Mouse (Mus musculus): ENCODE measurements at regions not wholly inside any gene's neighbourhood (a gene's known extent, or its start where the extent isn't known, plus 50 kb on each side); places are given as distances from the start of the nearest gene placed in this dataset.

DNA sequence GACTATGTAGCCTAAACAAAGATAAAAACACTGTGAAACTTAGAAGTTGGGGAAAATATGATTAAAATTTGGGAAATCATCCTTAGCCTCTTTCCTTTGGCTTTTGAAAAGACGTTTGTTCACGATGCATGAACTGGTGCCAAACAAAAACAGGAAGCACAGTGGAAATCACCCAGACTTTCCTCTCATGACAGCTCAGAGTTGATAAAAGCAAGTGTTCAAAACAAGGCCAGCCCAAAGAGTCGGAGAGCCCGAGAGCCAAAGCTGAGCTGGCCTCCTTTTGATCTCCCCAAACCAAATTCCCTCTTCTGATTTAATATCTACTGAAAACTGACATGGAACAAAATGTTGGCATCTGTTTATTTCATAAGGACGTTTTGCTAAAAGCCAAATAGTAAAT is 632.1 kb upstream of the Intu start:
- no peaks in the 10 kb centered on the region for H3K27me3 ChIP-seq (ENCODE audit: control insufficient read depth, insufficient read depth, low read length)
- DNase-seq (ENCODE audit: low spot score) (no peak), ATAC-seq (replicated peaks; ENCODE audit: insufficient number of reproducible peaks, low FRiP score, low TSS enrichment, low read depth) (no peak)
- H3K27ac ChIP-seq (replicated peaks; ENCODE audit: low read depth, low read length), result no peak overlapping the region
- WGBS, result 53% methylated on average over 5 of the region's 5 CpGs
- no peaks in the 10 kb centered on the region for H3K36me3 ChIP-seq (replicated peaks; ENCODE audit: control insufficient read depth, insufficient read depth, low read depth, low read length)
- no peak overlapping the region for H3K4me3 ChIP-seq (ENCODE audit: low read depth, low read length)
- H3K4me2 ChIP-seq (ENCODE audit: low read depth, low read length), result no peak overlapping the region
- H3K4me1 ChIP-seq (ENCODE audit: control insufficient read depth, insufficient read depth, low read length), result no peaks in the 10 kb centered on the region
- no peaks in the 10 kb centered on the region for H3K9me3 ChIP-seq (replicated peaks; ENCODE audit: control insufficient read depth, low read length)
- H3K9ac ChIP-seq (replicated peaks; ENCODE audit: low read length), result no peak overlapping the region

DNA sequence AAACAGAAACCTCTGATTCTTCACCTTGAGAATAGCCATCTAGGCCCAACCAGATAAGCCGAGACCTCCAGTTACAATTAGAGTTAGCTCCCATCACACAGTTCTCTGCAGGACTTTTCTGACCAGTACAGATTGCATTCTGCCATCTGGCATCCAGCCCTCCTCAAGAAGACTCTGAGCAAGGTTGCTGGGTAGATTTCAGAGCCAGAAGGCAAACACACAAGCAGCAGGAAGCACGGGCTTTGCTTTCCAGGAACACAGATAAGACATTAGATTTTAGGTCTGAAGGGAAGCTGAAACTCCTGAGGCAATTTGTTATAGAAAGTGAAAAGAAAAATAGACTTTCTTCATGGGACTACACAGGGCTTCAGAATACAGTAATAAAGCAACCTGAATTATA is 630.9 kb upstream of the Intu start:
- H3K27ac ChIP-seq (replicated peaks; ENCODE audit: low read depth, low read length), result no peak overlapping the region
- H3K9me3 ChIP-seq (replicated peaks; ENCODE audit: control insufficient read depth, low read length), result no peaks in the 10 kb centered on the region
- H3K4me3 ChIP-seq (ENCODE audit: low read depth, low read length), result no peak overlapping the region
- no peak overlapping the region for H3K9ac ChIP-seq (replicated peaks; ENCODE audit: low read length)
- DNase-seq (ENCODE audit: low spot score) (no peak), ATAC-seq (replicated peaks; ENCODE audit: insufficient number of reproducible peaks, low FRiP score, low TSS enrichment, low read depth) (no peak)
- 51% methylated on average over 2 of the region's 2 CpGs for WGBS
- H3K4me2 ChIP-seq (ENCODE audit: low read depth, low read length), result no peak overlapping the region
- H3K27me3 ChIP-seq (ENCODE audit: control insufficient read depth, insufficient read depth, low read length), result no peaks in the 10 kb centered on the region
- H3K4me1 ChIP-seq (ENCODE audit: control insufficient read depth, insufficient read depth, low read length), result no peaks in the 10 kb centered on the region
- H3K36me3 ChIP-seq (replicated peaks; ENCODE audit: control insufficient read depth, insufficient read depth, low read depth, low read length), result no peaks in the 10 kb centered on the region

DNA sequence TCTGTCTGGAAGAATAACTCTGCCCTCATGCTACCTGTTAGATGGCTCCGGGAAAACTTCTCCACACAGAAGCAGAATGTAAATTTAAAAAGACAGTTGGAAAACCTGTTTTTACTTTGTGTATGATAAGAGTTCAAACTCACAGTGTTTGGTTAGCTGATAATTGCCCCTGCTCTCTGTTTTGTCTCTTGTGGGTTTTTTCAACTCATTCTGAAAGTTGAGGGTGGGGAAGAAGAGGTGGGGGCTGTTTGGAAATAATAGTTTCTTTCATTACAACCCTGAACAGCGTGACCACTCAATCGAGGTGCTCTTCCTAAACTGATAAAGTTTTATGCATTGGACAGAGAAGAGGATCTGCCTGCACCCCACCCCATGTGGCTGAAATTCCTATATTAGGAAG is 626.7 kb upstream of the Intu start:
- ATAC-seq (replicated peaks; ENCODE audit: insufficient number of reproducible peaks, low FRiP score, low TSS enrichment, low read depth), result no peak
- H3K27ac ChIP-seq (replicated peaks; ENCODE audit: low read depth, low read length), result no peak overlapping the region
- no peaks in the 10 kb centered on the region for H3K9me3 ChIP-seq (replicated peaks; ENCODE audit: control insufficient read depth, low read length)
- no peaks in the 10 kb centered on the region for H3K27me3 ChIP-seq (ENCODE audit: control insufficient read depth, insufficient read depth, low read length)
- H3K36me3 ChIP-seq (replicated peaks; ENCODE audit: control insufficient read depth, insufficient read depth, low read depth, low read length), result no peaks in the 10 kb centered on the region
- H3K4me3 ChIP-seq (ENCODE audit: low read depth, low read length), result no peak overlapping the region
- DNase-seq (ENCODE audit: low spot score), result no peak
- H3K4me2 ChIP-seq (ENCODE audit: low read depth, low read length), result no peak overlapping the region
- no peak overlapping the region for H3K9ac ChIP-seq (replicated peaks; ENCODE audit: low read length)
- WGBS, result 48% methylated on average over 3 of the region's 3 CpGs
- H3K4me1 ChIP-seq (ENCODE audit: control insufficient read depth, insufficient read depth, low read length), result no peaks in the 10 kb centered on the region

DNA sequence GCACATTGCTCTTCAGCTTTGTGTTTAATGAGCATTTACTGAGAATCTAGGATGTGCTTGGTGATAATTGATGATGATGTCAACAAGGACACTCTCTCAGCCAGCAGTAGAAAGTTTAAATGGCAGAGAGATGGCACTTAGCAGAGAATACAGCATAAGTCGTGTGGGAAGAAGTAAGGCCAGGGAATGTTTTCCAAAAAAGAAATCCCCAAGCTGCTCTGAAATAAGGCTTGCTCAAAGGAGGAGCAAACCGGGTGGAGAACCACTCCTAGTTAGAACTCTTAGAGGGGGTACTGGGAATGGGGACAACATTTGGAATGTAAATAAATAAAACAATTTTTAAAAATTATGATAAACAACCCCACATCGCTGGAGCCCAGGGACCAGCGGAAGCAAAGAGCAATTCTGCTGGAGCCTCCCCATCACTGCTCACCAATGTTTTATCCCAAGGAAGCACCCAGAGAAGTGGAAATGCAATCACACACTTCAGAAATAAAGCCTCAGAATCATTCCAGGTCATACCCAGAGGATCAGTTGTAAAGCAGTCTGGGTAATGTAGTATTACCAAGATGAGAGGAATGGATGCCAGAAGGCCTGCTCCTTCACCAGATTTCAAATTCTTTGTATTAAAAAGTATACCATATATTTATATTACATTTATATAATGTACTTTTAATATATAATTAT is 622.3 kb upstream of the Intu start:
- Histone ChIP-seq H3K4me3 (ENCODE audit: low read depth, low read length) (no peak overlapping the region), H3K27ac (replicated peaks; ENCODE audit: low read depth, low read length) (no peak overlapping the region), H3K9me3 (replicated peaks; ENCODE audit: control insufficient read depth, low read length) (no peaks in the 10 kb centered on the region), H3K9ac (replicated peaks; ENCODE audit: low read length) (no peak overlapping the region), H3K27me3 (ENCODE audit: control insufficient read depth, insufficient read depth, low read length) (no peaks in the 10 kb centered on the region), H3K4me1 (ENCODE audit: control insufficient read depth, insufficient read depth, low read length) (no peaks in the 10 kb centered on the region), H3K4me2 (ENCODE audit: low read depth, low read length) (no peak overlapping the region), H3K36me3 (replicated peaks; ENCODE audit: control insufficient read depth, insufficient read depth, low read depth, low read length) (no peaks in the 10 kb centered on the region)
- ATAC-seq (replicated peaks; ENCODE audit: insufficient number of reproducible peaks, low FRiP score, low TSS enrichment, low read depth), result no peak
- WGBS, result 85% methylated on average over 4 of the region's 4 CpGs
- no peak for DNase-seq (ENCODE audit: low spot score)

- 90% methylated on average over 1 of the region's 1 CpGs for WGBS
- Histone ChIP-seq H3K27ac (replicated peaks; ENCODE audit: low read depth, low read length) (no peak overlapping the region), H3K4me1 (ENCODE audit: control insufficient read depth, insufficient read depth, low read length) (no peaks in the 10 kb centered on the region), H3K4me2 (ENCODE audit: low read depth, low read length) (no peak overlapping the region), H3K9ac (replicated peaks; ENCODE audit: low read length) (no peak overlapping the region), H3K9me3 (replicated peaks; ENCODE audit: control insufficient read depth, low read length) (no peaks in the 10 kb centered on the region), H3K27me3 (ENCODE audit: control insufficient read depth, insufficient read depth, low read length) (no peaks in the 10 kb centered on the region), H3K36me3 (replicated peaks; ENCODE audit: control insufficient read depth, insufficient read depth, low read depth, low read length) (no peaks in the 10 kb centered on the region), H3K4me3 (ENCODE audit: low read depth, low read length) (no peak overlapping the region)
- ATAC-seq (replicated peaks; ENCODE audit: insufficient number of reproducible peaks, low FRiP score, low TSS enrichment, low read depth) (no peak), DNase-seq (ENCODE audit: low spot score) (no peak)
Observed at GRCm38 (mm10) chr3:39909642-39910041, 621.4 kb upstream of the Intu start.

GRCm38 (mm10) chr3:39918601-39919000 is 612.5 kb upstream of the Intu start:
- H3K4me2 ChIP-seq (ENCODE audit: low read depth, low read length), result no peak overlapping the region
- no peak for ATAC-seq (replicated peaks; ENCODE audit: insufficient number of reproducible peaks, low FRiP score, low TSS enrichment, low read depth)
- H3K36me3 ChIP-seq (replicated peaks; ENCODE audit: control insufficient read depth, insufficient read depth, low read depth, low read length), result no peaks in the 10 kb centered on the region
- no peak overlapping the region for H3K9ac ChIP-seq (replicated peaks; ENCODE audit: low read length)
- H3K9me3 ChIP-seq (replicated peaks; ENCODE audit: control insufficient read depth, low read length), result no peaks in the 10 kb centered on the region
- H3K4me3 ChIP-seq (ENCODE audit: low read depth, low read length), result no peak overlapping the region
- no peak overlapping the region for H3K27ac ChIP-seq (replicated peaks; ENCODE audit: low read depth, low read length)
- 61% methylated on average over 2 of the region's 2 CpGs for WGBS
- H3K27me3 ChIP-seq (ENCODE audit: control insufficient read depth, insufficient read depth, low read length), result no peaks in the 10 kb centered on the region
- H3K4me1 ChIP-seq (ENCODE audit: control insufficient read depth, insufficient read depth, low read length), result no peaks in the 10 kb centered on the region
- DNase-seq (ENCODE audit: low spot score), result peak; percentile 63

GRCm38 (mm10) chr3:39925436-39925835 is 605.6 kb upstream of the Intu start:
- 0 out of 2 replicates have a peak, but pooled peaks cover 3% of the 10 kb centered on the region for H3K27me3 ChIP-seq (ENCODE audit: control insufficient read depth, insufficient read depth, low read length)
- H3K9me3 ChIP-seq (replicated peaks; ENCODE audit: control insufficient read depth, low read length), result no peaks in the 10 kb centered on the region
- H3K4me2 ChIP-seq (ENCODE audit: low read depth, low read length), result no peak overlapping the region
- no peak overlapping the region for H3K9ac ChIP-seq (replicated peaks; ENCODE audit: low read length)
- H3K36me3 ChIP-seq (replicated peaks; ENCODE audit: control insufficient read depth, insufficient read depth, low read depth, low read length), result no peaks in the 10 kb centered on the region
- H3K27ac ChIP-seq (replicated peaks; ENCODE audit: low read depth, low read length), result no peak overlapping the region
- H3K4me1 ChIP-seq (ENCODE audit: control insufficient read depth, insufficient read depth, low read length), result no peaks in the 10 kb centered on the region
- 76% methylated on average over 3 of the region's 3 CpGs for WGBS
- ATAC-seq (replicated peaks; ENCODE audit: insufficient number of reproducible peaks, low FRiP score, low TSS enrichment, low read depth) (no peak), DNase-seq (ENCODE audit: low spot score) (no peak)
- H3K4me3 ChIP-seq (ENCODE audit: low read depth, low read length), result no peak overlapping the region

GRCm38 (mm10) chr3:39928421-39928820 is 602.7 kb upstream of the Intu start:
- H3K4me1 ChIP-seq (ENCODE audit: control insufficient read depth, insufficient read depth, low read length), result no peaks in the 10 kb centered on the region
- H3K27ac ChIP-seq (replicated peaks; ENCODE audit: low read depth, low read length), result no peak overlapping the region
- H3K27me3 ChIP-seq (ENCODE audit: control insufficient read depth, insufficient read depth, low read length), result 0 out of 2 replicates have a peak, but pooled peaks cover 3% of the 10 kb centered on the region
- no peak for ATAC-seq (replicated peaks; ENCODE audit: insufficient number of reproducible peaks, low FRiP score, low TSS enrichment, low read depth)
- no peak overlapping the region for H3K4me2 ChIP-seq (ENCODE audit: low read depth, low read length)
- 84% methylated on average over 2 of the region's 2 CpGs for WGBS
- no peaks in the 10 kb centered on the region for H3K9me3 ChIP-seq (replicated peaks; ENCODE audit: control insufficient read depth, low read length)
- no peaks in the 10 kb centered on the region for H3K36me3 ChIP-seq (replicated peaks; ENCODE audit: control insufficient read depth, insufficient read depth, low read depth, low read length)
- H3K4me3 ChIP-seq (ENCODE audit: low read depth, low read length), result no peak overlapping the region
- H3K9ac ChIP-seq (replicated peaks; ENCODE audit: low read length), result no peak overlapping the region
- DNase-seq (ENCODE audit: low spot score), result no peak
